Mouse (Mus musculus) hindbrain, embryonic 13.5 days (tissue): ENCODE results near the gene Arhgap18. TPM values are rescaled to one million over a fixed set of nuclear protein-coding genes. Genes with fewer than 3 reads are reported as not detected.

ENCODE experiments used
- ATAC-seq: fragments of 200-750 bp; cut with Nextera tagmentation; 2 replicates; pipeline ENCODE4 v1.8.0; 2017; ENCODE audit warnings: moderate TSS enrichment; ENCODE audit not compliant: low FRiP score
- H3K27ac ChIP-seq: fragments of 300-500 bp; sonication (generic); 2 replicates; pipeline ENCODE4 v1.5.1; 2015; ENCODE audit warnings: inconsistent platforms, mild to moderate bottlenecking, moderate library complexity
- H3K27me3 ChIP-seq: fragments of 300-500 bp; sonication (generic); 2 replicates; pipeline ENCODE4 v1.6.1; 2015; ENCODE audit warnings: mild to moderate bottlenecking, inconsistent platforms
- H3K36me3 ChIP-seq: fragments of 300-500 bp; sonication (generic); 2 replicates; pipeline ENCODE4 v1.6.1; 2015; ENCODE audit warnings: mild to moderate bottlenecking, inconsistent platforms
- H3K4me1 ChIP-seq: fragments of 300-500 bp; sonication (generic); replicated peaks from 2 replicates; pipeline ENCODE4 v1.6.1; 2015; ENCODE audit warnings: inconsistent platforms
- H3K4me2 ChIP-seq: fragments of 300-500 bp; sonication (generic); 2 replicates; pipeline ENCODE4 v1.6.1; 2015; ENCODE audit warnings: inconsistent platforms, mild to moderate bottlenecking, moderate library complexity
- H3K4me3 ChIP-seq: fragments of 300-500 bp; sonication (generic); 2 replicates; pipeline ENCODE4 v1.5.1; 2015; ENCODE audit warnings: mild to moderate bottlenecking, inconsistent platforms
- H3K9ac ChIP-seq: fragments of 300-500 bp; sonication (generic); 2 replicates; pipeline ENCODE4 v1.6.1; 2015; ENCODE audit warnings: mild to moderate bottlenecking, inconsistent platforms
- H3K9me3 ChIP-seq: fragments of 300-500 bp; sonication (generic); 2 replicates; pipeline ENCODE4 v1.6.1; 2016; ENCODE audit warnings: inconsistent platforms
- WGBS: fragments of 180-500 bp; shearing (Covaris S2); methylation state at CpG from one replicate; pipeline ENCODE4 v1.1.7; 2015; 5-methylcytosine and 5-hydroxymethylcytosine counted together
- polyA plus RNA-seq: library from polyadenylated mRNA; unstranded; fragments of >200 nt; fragmentation: Nextera tagmentation; extraction: Ambion mirVana; gene quantifications from 2 replicates; pipeline ENCODE4 v1.2.1, GENCODE M21; 2015

The Arhgap18 gene
- polyA plus RNA-seq, 1 experiment from 2014 or later: 14.0 TPM

- WGBS: 80% methylated on average over 8 of the region's 8 CpGs
- Histone ChIP-seq H3K36me3 (no peaks in the 10 kb centered on the region), H3K4me2 (no peak overlapping the region), H3K9ac (no peak overlapping the region), H3K27ac (no peak overlapping the region), H3K27me3 (no peaks in the 10 kb centered on the region), H3K4me3 (no peak overlapping the region), H3K4me1 (no peaks in the 10 kb centered on the region), H3K9me3 (no peaks in the 10 kb centered on the region)
- ATAC-seq: no peak
Observed at GRCm38 (mm10) chr10:26855851-26856535, 102.8 kb downstream of the Arhgap18 start.

GRCm38 (mm10) chr10:26857583-26857982, 104.4 kb downstream of the Arhgap18 start:
- H3K36me3 ChIP-seq: 0 out of 2 replicates have a peak, but pooled peaks cover 2% of the 10 kb centered on the region
- no peak for ATAC-seq
- H3K27me3 ChIP-seq: no peaks in the 10 kb centered on the region
- no peak overlapping the region for H3K4me2 ChIP-seq
- no peak overlapping the region for H3K27ac ChIP-seq
- no peak overlapping the region for H3K9ac ChIP-seq
- no peaks in the 10 kb centered on the region for H3K4me1 ChIP-seq
- no peak overlapping the region for H3K4me3 ChIP-seq
- no peaks in the 10 kb centered on the region for H3K9me3 ChIP-seq
- 76% methylated on average over 4 of the region's 4 CpGs for WGBS

GRCm38 (mm10) chr10:26858537-26858936, 105.3 kb downstream of the Arhgap18 start:
- H3K27me3 ChIP-seq: no peaks in the 10 kb centered on the region
- H3K4me3 ChIP-seq: no peak overlapping the region
- H3K27ac ChIP-seq: no peak overlapping the region
- H3K9ac ChIP-seq: no peak overlapping the region
- 78% methylated on average over 4 of the region's 4 CpGs for WGBS
- no peak overlapping the region for H3K4me2 ChIP-seq
- ATAC-seq: no peak
- 0 out of 2 replicates have a peak, but pooled peaks cover 2% of the 10 kb centered on the region for H3K36me3 ChIP-seq
- H3K4me1 ChIP-seq: no peaks in the 10 kb centered on the region
- no peaks in the 10 kb centered on the region for H3K9me3 ChIP-seq

- Histone ChIP-seq H3K4me3 (no peak overlapping the region), H3K36me3 (0 out of 2 replicates have a peak, but pooled peaks cover 2% of the 10 kb centered on the region), H3K27me3 (no peaks in the 10 kb centered on the region), H3K9ac (no peak overlapping the region), H3K27ac (no peak overlapping the region), H3K4me1 (no peaks in the 10 kb centered on the region), H3K9me3 (no peaks in the 10 kb centered on the region), H3K4me2 (no peak overlapping the region)
- no peak for ATAC-seq
Observed at GRCm38 (mm10) chr10:26861231-26861630, 108.0 kb downstream of the Arhgap18 start.

- no peak for ATAC-seq
Observed at GRCm38 (mm10) chr10:26862207-26862606, 109.0 kb downstream of the Arhgap18 start.

GRCm38 (mm10) chr10:26863982-26864381, 110.8 kb downstream of the Arhgap18 start:
- no peaks in the 10 kb centered on the region for H3K4me1 ChIP-seq
- no peak for ATAC-seq
- 80% methylated on average over 1 of the region's 1 CpGs for WGBS

More at GRCm38 (mm10) chr10:26862207-26862606, 109.0 kb downstream of the Arhgap18 start:
- no peaks in the 10 kb centered on the region for H3K27me3 ChIP-seq
- no peak overlapping the region for H3K4me2 ChIP-seq
- no peaks in the 10 kb centered on the region for H3K4me1 ChIP-seq
- no peaks in the 10 kb centered on the region for H3K9me3 ChIP-seq
- no peak overlapping the region for H3K9ac ChIP-seq
- H3K36me3 ChIP-seq: 0 out of 2 replicates have a peak, but pooled peaks cover 2% of the 10 kb centered on the region
- H3K27ac ChIP-seq: no peak overlapping the region
- 92% methylated on average over 4 of the region's 4 CpGs for WGBS
- H3K4me3 ChIP-seq: no peak overlapping the region

GRCm38 (mm10) chr10:26870802-26871201, 117.6 kb downstream of the Arhgap18 start:
- Histone ChIP-seq H3K9ac (no peak overlapping the region), H3K4me3 (no peak overlapping the region), H3K27me3 (no peaks in the 10 kb centered on the region), H3K36me3 (no peaks in the 10 kb centered on the region), H3K4me2 (no peak overlapping the region), H3K4me1 (0 out of 2 replicates have a peak, but pooled peaks cover 3% of the 10 kb centered on the region), H3K9me3 (no peaks in the 10 kb centered on the region), H3K27ac (no peak overlapping the region)
- no peak for ATAC-seq
- 69% methylated on average over 2 of the region's 2 CpGs for WGBS

More at GRCm38 (mm10) chr10:26863982-26864381, 110.8 kb downstream of the Arhgap18 start:
- no peak overlapping the region for H3K4me3 ChIP-seq
- H3K27me3 ChIP-seq: no peaks in the 10 kb centered on the region
- no peaks in the 10 kb centered on the region for H3K9me3 ChIP-seq
- H3K27ac ChIP-seq: no peak overlapping the region
- H3K4me2 ChIP-seq: no peak overlapping the region
- H3K36me3 ChIP-seq: 0 out of 2 replicates have a peak, but pooled peaks cover 2% of the 10 kb centered on the region
- no peak overlapping the region for H3K9ac ChIP-seq

- H3K27me3 ChIP-seq: no peaks in the 10 kb centered on the region
- no peak overlapping the region for H3K4me3 ChIP-seq
- H3K9ac ChIP-seq: no peak overlapping the region
- H3K4me1 ChIP-seq: no peaks in the 10 kb centered on the region
- no peak overlapping the region for H3K27ac ChIP-seq
- ATAC-seq: no peak
- WGBS: 85% methylated on average over 11 of the region's 11 CpGs
- H3K9me3 ChIP-seq: no peaks in the 10 kb centered on the region
- no peaks in the 10 kb centered on the region for H3K36me3 ChIP-seq
- no peak overlapping the region for H3K4me2 ChIP-seq
Observed at GRCm38 (mm10) chr10:26877309-26877708, 124.1 kb downstream of the Arhgap18 start.

- Histone ChIP-seq H3K4me3 (no peak overlapping the region), H3K27ac (no peak overlapping the region), H3K4me2 (no peak overlapping the region), H3K36me3 (no peaks in the 10 kb centered on the region), H3K9me3 (no peaks in the 10 kb centered on the region), H3K4me1 (no peaks in the 10 kb centered on the region), H3K27me3 (no peaks in the 10 kb centered on the region), H3K9ac (no peak overlapping the region)
- 89% methylated on average over 9 of the region's 9 CpGs for WGBS
- no peak for ATAC-seq
Observed at GRCm38 (mm10) chr10:26878924-26879600, 125.8 kb downstream of the Arhgap18 start.

- no peak for ATAC-seq
Observed at GRCm38 (mm10) chr10:26884949-26885348, 131.7 kb downstream of the Arhgap18 start.

GRCm38 (mm10) chr10:26889226-26889625, 136.0 kb downstream of the Arhgap18 start:
- WGBS: 24% methylated on average over 6 of the region's 6 CpGs
- no peak overlapping the region for H3K9ac ChIP-seq
- ATAC-seq: no peak

More at GRCm38 (mm10) chr10:26884949-26885348, 131.7 kb downstream of the Arhgap18 start:
- no peak overlapping the region for H3K4me2 ChIP-seq
- no peaks in the 10 kb centered on the region for H3K9me3 ChIP-seq
- H3K27me3 ChIP-seq: no peaks in the 10 kb centered on the region
- H3K9ac ChIP-seq: no peak overlapping the region
- 0 out of 2 replicates have a peak, but pooled peaks cover 3% of the 10 kb centered on the region for H3K4me1 ChIP-seq
- no peak overlapping the region for H3K27ac ChIP-seq
- WGBS: 77% methylated on average over 8 of the region's 8 CpGs
- H3K36me3 ChIP-seq: no peaks in the 10 kb centered on the region
- H3K4me3 ChIP-seq: no peak overlapping the region

GRCm38 (mm10) chr10:26889754-26890153, 136.5 kb downstream of the Arhgap18 start:
- no peak for ATAC-seq
- Histone ChIP-seq H3K27ac (no peak overlapping the region), H3K4me1 (0 out of 2 replicates have a peak, but pooled peaks cover 3% of the 10 kb centered on the region), H3K4me2 (no peak overlapping the region), H3K27me3 (no peaks in the 10 kb centered on the region), H3K9me3 (no peaks in the 10 kb centered on the region), H3K4me3 (no peak overlapping the region), H3K9ac (no peak overlapping the region), H3K36me3 (no peaks in the 10 kb centered on the region)
- 73% methylated on average over 2 of the region's 2 CpGs for WGBS

More at GRCm38 (mm10) chr10:26889226-26889625, 136.0 kb downstream of the Arhgap18 start:
- Histone ChIP-seq H3K4me3 (no peak overlapping the region), H3K27ac (no peak overlapping the region), H3K4me1 (0 out of 2 replicates have a peak, but pooled peaks cover 3% of the 10 kb centered on the region), H3K36me3 (no peaks in the 10 kb centered on the region), H3K9me3 (no peaks in the 10 kb centered on the region), H3K4me2 (no peak overlapping the region), H3K27me3 (no peaks in the 10 kb centered on the region)
